Mouse (Mus musculus) erythroblast, embryonic 14.5 days (primary cell): Measurements from ENCODE around the gene Kcnq2. TPM values are rescaled to one million over a fixed set of nuclear protein-coding genes. Genes with fewer than 3 reads are reported as not detected.

Source experiments
- H3K27me3 ChIP-seq: 2 replicates; pipeline ENCODE4 v1.6.1; 2012; ENCODE audit warnings: inconsistent platforms; ENCODE audit not compliant: control insufficient read depth
- H3K36me3 ChIP-seq: 2 replicates; pipeline ENCODE4 v1.6.1; 2012; ENCODE audit warnings: mild to moderate bottlenecking, inconsistent platforms; ENCODE audit not compliant: control insufficient read depth
- H3K4me1 ChIP-seq: 2 replicates; pipeline ENCODE4 v1.6.1; 2012; ENCODE audit warnings: inconsistent platforms; ENCODE audit not compliant: control insufficient read depth
- H3K4me3 ChIP-seq: replicated peaks from 2 replicates; pipeline ENCODE3; 2012; ENCODE audit warnings: moderate library complexity, mild to moderate bottlenecking, inconsistent platforms
- H3K9me3 ChIP-seq: 2 replicates; pipeline ENCODE4 v1.6.1; 2012; ENCODE audit warnings: low read length, inconsistent platforms, mixed read lengths; ENCODE audit not compliant: control insufficient read depth
- GATA1 ChIP-seq: IDR thresholded peaks from 2 replicates; pipeline ENCODE4 v1.6.1; 2012; ENCODE audit warnings: low read length, inconsistent platforms, mixed read lengths
- TAL1 ChIP-seq: IDR thresholded peaks from 3 replicates; pipeline ENCODE4 v1.6.1; 2012; ENCODE audit warnings: low read length, inconsistent platforms, mixed read lengths
- polyA plus RNA-seq: library from polyadenylated mRNA; stranded (reverse); fragments of >175 nt; gene quantifications from 2 replicates; pipeline ENCODE4 v1.2.3, GENCODE M21; 2012

The Kcnq2 gene
- polyA plus RNA-seq, 1 experiment: 0.01 TPM

GRCm38 (mm10) chr2:181152701-181153100 is 17.6 kb upstream of the Kcnq2 start:
- H3K4me1 ChIP-seq: peaks cover 2% of the 10 kb centered on the region; the same call in 1 of the 2 replicates
- TF ChIP-seq TAL1 (no peak), GATA1 (no peak)
- no peaks in the 10 kb centered on the region for H3K36me3 ChIP-seq
- H3K27me3 ChIP-seq: peaks cover 67% of the 10 kb centered on the region
- H3K4me3 ChIP-seq: no peak overlapping the region
- no peaks in the 10 kb centered on the region for H3K9me3 ChIP-seq

GRCm38 (mm10) chr2:181150281-181150680 is 15.2 kb upstream of the Kcnq2 start:
- Histone ChIP-seq H3K36me3 (no peaks in the 10 kb centered on the region), H3K27me3 (peaks cover 58% of the 10 kb centered on the region), H3K9me3 (no peaks in the 10 kb centered on the region), H3K4me1 (peaks cover 2% of the 10 kb centered on the region; the same call in 1 of the 2 replicates), H3K4me3 (no peak overlapping the region)
- TF ChIP-seq TAL1 (no peak), GATA1 (no peak)

- TF ChIP-seq GATA1 (no peak), TAL1 (no peak)
- Histone ChIP-seq H3K4me3 (no peak overlapping the region), H3K4me1 (peaks cover 2% of the 10 kb centered on the region; the same call in 1 of the 2 replicates), H3K9me3 (no peaks in the 10 kb centered on the region), H3K27me3 (peaks cover 53% of the 10 kb centered on the region), H3K36me3 (no peaks in the 10 kb centered on the region)
Observed at GRCm38 (mm10) chr2:181148318-181148955, 13.3 kb upstream of the Kcnq2 start.

- peaks cover 2% of the 10 kb centered on the region; the same call in 1 of the 2 replicates for H3K4me1 ChIP-seq
- peak overlapping the region; percentile 9 for H3K4me3 ChIP-seq
- TF ChIP-seq GATA1 (no peak), TAL1 (no peak)
- H3K9me3 ChIP-seq: no peaks in the 10 kb centered on the region
- H3K36me3 ChIP-seq: no peaks in the 10 kb centered on the region
- peaks cover 51% of the 10 kb centered on the region for H3K27me3 ChIP-seq
Observed at GRCm38 (mm10) chr2:181147546-181148317, 12.6 kb upstream of the Kcnq2 start.

GRCm38 (mm10) chr2:181146976-181147545 is 12.0 kb upstream of the Kcnq2 start:
- Histone ChIP-seq H3K4me1 (peaks cover 2% of the 10 kb centered on the region; the same call in 1 of the 2 replicates), H3K4me3 (no peak overlapping the region), H3K27me3 (peaks cover 51% of the 10 kb centered on the region), H3K36me3 (no peaks in the 10 kb centered on the region), H3K9me3 (no peaks in the 10 kb centered on the region)
- TF ChIP-seq TAL1 (no peak), GATA1 (no peak)

- TF ChIP-seq TAL1: no peak
- TF ChIP-seq GATA1: no peak
- Histone ChIP-seq H3K4me1 (peaks cover 2% of the 10 kb centered on the region; the same call in 1 of the 2 replicates), H3K27me3 (peaks cover 38% of the 10 kb centered on the region), H3K9me3 (no peaks in the 10 kb centered on the region), H3K36me3 (no peaks in the 10 kb centered on the region), H3K4me3 (no peak overlapping the region)
Observed at GRCm38 (mm10) chr2:181144675-181145074, 9.6 kb upstream of the Kcnq2 start.

- Histone ChIP-seq H3K9me3 (no peaks in the 10 kb centered on the region), H3K36me3 (no peaks in the 10 kb centered on the region), H3K27me3 (peaks cover 31% of the 10 kb centered on the region), H3K4me1 (peaks cover 2% of the 10 kb centered on the region; the same call in 1 of the 2 replicates), H3K4me3 (no peak overlapping the region)
- TF ChIP-seq GATA1 (no peak), TAL1 (no peak)
Observed at GRCm38 (mm10) chr2:181143509-181144276, 8.6 kb upstream of the Kcnq2 start.

- Histone ChIP-seq H3K27me3 (peaks cover 25% of the 10 kb centered on the region), H3K9me3 (no peaks in the 10 kb centered on the region), H3K4me1 (no peaks in the 10 kb centered on the region), H3K36me3 (no peaks in the 10 kb centered on the region), H3K4me3 (no peak overlapping the region)
- no peak for TF ChIP-seq TAL1
- no peak for TF ChIP-seq GATA1
Observed at GRCm38 (mm10) chr2:181142703-181143135, 7.6 kb upstream of the Kcnq2 start.
